In genomic region chr3:115800873-115801272, GRCm38 (mm10) we compare ENCODE assay signal across 17 mouse cellular contexts.
DNase-seq lines count a peak whose midpoint lies in the region; ATAC-seq and TF ChIP-seq lines count a peak whose summit lies in the region.
"Had no signal": no experiment of that assay in that cellular context is flagged by ENCODE, and none has a peak within 500 bp of the region (broad histone marks: within the 10 kb centered on the region; RNA-seq: fewer than 3 reads in every experiment).

No protein-coding gene starts in this region.

- H3K9ac ChIP-seq in heart, adult 2 months (ENCODE audit: low read depth, low read length) = no peak overlapping the region
- H3K9ac ChIP-seq in kidney, embryonic 15.5 days = no peak overlapping the region
- H3K9ac ChIP-seq: hindbrain, embryonic 12.5 days; neural tube, embryonic 15.5 days; stomach, embryonic 15.5 days had no signal

- no peaks in the 10 kb centered on the region for H3K79me2 ChIP-seq in heart, adult 2 months (replicated peaks; ENCODE audit: control insufficient read depth, insufficient read depth, low read length)

- WGBS in heart, adult 2 months = 40% methylated on average over 5 of the region's 5 CpGs
- WGBS in kidney, embryonic 15.5 days = 56% methylated on average over 5 of the region's 5 CpGs

- peak overlapping the region; percentile 51 for H3K27ac ChIP-seq in heart, adult 2 months
- no peak overlapping the region for H3K27ac ChIP-seq in kidney, embryonic 15.5 days
- H3K27ac ChIP-seq: hindbrain, embryonic 12.5 days; neural tube, embryonic 15.5 days; stomach, embryonic 15.5 days had no signal

- no peaks in the 10 kb centered on the region for H3K27me3 ChIP-seq in heart, adult 2 months (ENCODE audit: control insufficient read depth, insufficient read depth, low read length)
- no peaks in the 10 kb centered on the region for H3K27me3 ChIP-seq in kidney, embryonic 15.5 days
- H3K27me3 ChIP-seq: hindbrain, embryonic 12.5 days; neural tube, embryonic 15.5 days; stomach, embryonic 15.5 days had no signal

- TF ChIP-seq POLR2A in heart, adult 2 months (IDR thresholded peaks at IDR 0.05; ENCODE audit: insufficient read depth, low read depth, low read length) = no peak

- intact Hi-C loops in heart, adult 2 months (cut with DNase I) = no loop called here
- intact Hi-C loops in left cerebral cortex, postnatal 25 days (cut with DNase I) = no loop called here

- H3K9me3 ChIP-seq in kidney, embryonic 15.5 days (replicated peaks) = no peaks in the 10 kb centered on the region
- H3K9me3 ChIP-seq: hindbrain, embryonic 12.5 days; neural tube, embryonic 15.5 days; stomach, embryonic 15.5 days had no signal

- H3K4me2 ChIP-seq in kidney, embryonic 15.5 days = no peak overlapping the region
- H3K4me2 ChIP-seq: hindbrain, embryonic 12.5 days; neural tube, embryonic 15.5 days; stomach, embryonic 15.5 days had no signal

- no peaks in the 10 kb centered on the region; the same call in 1 of the 2 replicates for H3K36me3 ChIP-seq in heart, adult 2 months (ENCODE audit: control insufficient read depth, insufficient read depth, low read length)
- no peaks in the 10 kb centered on the region for H3K36me3 ChIP-seq in kidney, embryonic 15.5 days
- H3K36me3 ChIP-seq: hindbrain, embryonic 12.5 days; neural tube, embryonic 15.5 days; stomach, embryonic 15.5 days had no signal

- no peak overlapping the region for H3K4me3 ChIP-seq in heart, adult 2 months
- H3K4me3 ChIP-seq in kidney, embryonic 15.5 days (replicated peaks) = no peak overlapping the region
- H3K4me3 ChIP-seq: hindbrain, embryonic 12.5 days; neural tube, embryonic 15.5 days; stomach, embryonic 15.5 days had no signal

- no peak for DNase-seq in heart, adult 2 months
- no peak for DNase-seq in heart, adult 8-10 months (ENCODE audit: low spot score)
- peak; percentile 15 for DNase-seq in thymus, postnatal 4 days
- no peak for DNase-seq in thymus, adult 18-20 months
- DNase-seq in liver = peak; percentile 24
- no peak for DNase-seq in left cerebral cortex, postnatal 25 days (ENCODE audit: low spot score in 2 of 2)
- DNase-seq: adrenal gland, postnatal 25 days; cerebellum, postnatal 10 days; left cerebral cortex, postnatal 4 days; retina, postnatal 1 day had no signal

- H3K4me1 ChIP-seq in heart, adult 2 months (ENCODE audit: control insufficient read depth, insufficient read depth, low read length) = peaks cover 7% of the 10 kb centered on the region
- no peaks in the 10 kb centered on the region for H3K4me1 ChIP-seq in kidney, embryonic 15.5 days
- H3K4me1 ChIP-seq: hindbrain, embryonic 12.5 days; neural tube, embryonic 15.5 days; stomach, embryonic 15.5 days had no signal

- TF ChIP-seq EP300 in heart, adult 2 months (IDR thresholded peaks at IDR 0.05; ENCODE audit: insufficient read depth, low read depth, low read length) = no peak

- ATAC-seq in kidney, embryonic 15.5 days (replicated peaks; ENCODE audit: low FRiP score) = no peak
- no peak for ATAC-seq in monocyte, adult 5-6 weeks (replicated peaks; ENCODE audit: insufficient number of reproducible peaks, low FRiP score, low TSS enrichment, poor library complexity, severe bottlenecking)
- ATAC-seq: forebrain, embryonic 16.5 days; intestine, embryonic 16.5 days had no signal

- no peak for TF ChIP-seq CTCF in heart, adult 2 months (IDR thresholded peaks at IDR 0.05)

Comparison
In these comparisons a context has a peak if more than half of its experiments do, and no peak if none do; other contexts are left out.
1. DNase-seq: peak in thymus, postnatal 4 days (single experiment) and liver (single experiment); none in heart, adult 2 months (0 of 2), heart, adult 8-10 months (single experiment), thymus, adult 18-20 months (0 of 2) and left cerebral cortex, postnatal 25 days (0 of 2).